Mouse (Mus musculus) thymus, postnatal 0 days (tissue): Measurements from ENCODE around the gene Ddhd1. TPM values are rescaled to one million over a fixed set of nuclear protein-coding genes. Genes with fewer than 3 reads are reported as not detected.
A peak's percentile ranks its signal among the peaks of the same experiment; 100 is the strongest.

Experiments
- DNase-seq: peaks from one replicate; pipeline ENCODE4 v3.0.0-alpha.2; 2015; ENCODE audit warnings: low spot score
- polyA plus RNA-seq: library from polyadenylated mRNA; unstranded; fragments of >200 nt; fragmentation: Nextera tagmentation; extraction: Ambion mirVana; gene quantifications from 2 replicates; pipeline ENCODE4 v1.2.1, GENCODE M21; 2015

Gene Ddhd1
- polyA plus RNA-seq, 1 experiment from 2014 or later: 9.5 TPM

- no peak for DNase-seq
Observed at GRCm38 (mm10) chr14:45647175-45647574, 10.8 kb downstream of the Ddhd1 start.

- no peak for DNase-seq
Observed at GRCm38 (mm10) chr14:45644786-45645185, 13.2 kb downstream of the Ddhd1 start.

DNA sequence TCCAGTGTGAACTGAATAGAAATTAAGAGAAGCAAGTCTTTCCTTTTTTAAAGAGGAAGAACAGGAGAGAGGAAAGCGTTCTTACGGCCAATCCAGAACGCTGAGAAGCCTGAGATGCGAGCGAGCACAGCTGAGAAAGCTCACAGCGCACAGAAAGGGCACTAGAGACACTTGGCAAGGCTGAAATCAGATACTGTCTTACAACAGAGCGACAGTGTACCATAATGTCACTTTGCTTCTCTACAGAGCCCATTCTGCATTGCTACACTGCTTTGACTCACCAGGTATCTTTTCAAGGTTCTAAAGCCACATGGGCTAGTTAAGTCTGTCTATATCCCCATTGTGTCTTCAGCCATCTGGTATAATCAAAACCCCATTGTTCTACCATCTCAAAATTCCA, 13.7 kb downstream of the Ddhd1 start:
- DNase-seq: no peak

- DNase-seq: no peak
Observed at GRCm38 (mm10) chr14:45643461-45643860, 14.5 kb downstream of the Ddhd1 start.

DNA sequence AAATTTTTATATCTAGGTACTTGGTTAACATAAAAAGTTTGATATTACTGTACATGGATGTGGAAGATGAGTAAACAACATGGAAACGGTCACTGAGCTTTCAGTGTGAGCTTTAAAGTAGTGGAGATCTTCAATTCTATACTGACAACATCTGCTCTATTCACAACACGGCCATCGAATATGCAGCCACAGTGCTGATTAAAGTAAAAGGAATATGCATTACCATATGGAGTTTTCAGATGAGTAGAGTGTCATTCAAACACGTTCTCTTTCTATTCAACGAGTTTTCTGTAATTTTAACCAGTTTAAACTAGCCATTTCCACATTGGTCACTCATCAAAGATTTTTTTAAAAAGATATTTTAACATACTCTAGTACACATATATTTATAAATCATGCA, 15.1 kb downstream of the Ddhd1 start:
- DNase-seq: no peak

GRCm38 (mm10) chr14:45642217-45642616, 15.7 kb downstream of the Ddhd1 start:
- DNase-seq: no peak

GRCm38 (mm10) chr14:45638717-45639116, 19.2 kb downstream of the Ddhd1 start:
- DNase-seq: no peak

GRCm38 (mm10) chr14:45635496-45635895, 22.4 kb downstream of the Ddhd1 start:
- DNase-seq: no peak

- DNase-seq: no peak
Observed at GRCm38 (mm10) chr14:45632756-45633537, 25.0 kb downstream of the Ddhd1 start.

DNA sequence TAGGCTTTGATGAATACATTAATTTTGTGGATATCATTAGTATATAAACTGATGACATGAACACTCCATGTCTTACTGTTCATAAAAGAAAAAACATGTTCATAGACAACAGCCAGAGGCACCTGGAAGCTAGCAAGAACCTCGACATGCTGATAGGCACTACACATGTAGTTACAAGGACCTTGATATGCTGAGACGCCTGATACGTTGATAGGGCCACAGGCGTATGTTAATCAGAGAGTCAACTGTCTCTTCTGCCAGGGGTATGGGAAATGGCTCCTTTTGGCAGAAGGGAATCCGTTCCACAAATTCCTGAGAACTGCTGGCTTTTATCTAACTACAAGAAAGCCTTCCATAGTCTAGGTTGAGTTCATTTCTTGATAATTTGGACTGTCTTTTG, 27.4 kb downstream of the Ddhd1 start:
- no peak for DNase-seq

DNA sequence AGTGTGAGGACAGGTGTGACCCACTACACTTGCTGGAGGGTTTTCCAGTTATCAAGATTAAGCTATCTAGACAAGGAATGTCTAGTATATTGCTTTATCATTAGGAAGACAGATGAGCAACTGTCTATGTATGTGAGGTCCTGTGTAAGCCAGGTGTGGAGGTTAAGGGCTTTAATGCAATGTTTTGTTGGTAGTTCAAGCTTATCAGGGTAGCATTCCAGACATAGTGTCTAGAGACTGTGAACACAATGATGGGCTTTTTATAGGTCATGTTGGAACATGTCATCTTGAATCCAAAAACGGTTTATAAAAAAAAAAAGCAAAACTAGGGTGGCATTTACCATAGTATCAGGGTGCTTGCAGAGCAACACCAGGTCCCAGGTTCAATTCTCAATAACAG, 28.0 kb downstream of the Ddhd1 start:
- no peak for DNase-seq

GRCm38 (mm10) chr14:45618351-45618750, 39.6 kb downstream of the Ddhd1 start:
- DNase-seq: no peak

DNA sequence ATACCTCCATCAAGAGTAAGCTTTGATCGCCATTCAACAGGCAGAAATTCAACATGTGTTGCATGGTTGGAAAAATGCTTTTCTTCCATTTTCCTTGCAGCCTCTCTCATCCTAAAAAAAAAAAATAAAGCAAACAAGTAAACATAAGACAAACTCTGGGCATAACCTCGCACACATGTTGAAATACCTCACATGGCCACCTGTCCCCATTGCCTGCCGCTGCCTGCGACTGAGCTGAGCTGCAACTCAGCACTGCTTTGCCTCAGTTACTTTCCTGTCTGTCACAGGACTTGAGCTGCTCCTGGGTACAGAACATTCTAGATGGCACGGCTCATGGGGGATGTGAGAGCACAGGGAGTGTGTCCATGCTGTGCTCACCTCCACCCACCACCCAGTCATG, 41.4 kb downstream of the Ddhd1 start:
- no peak for DNase-seq

DNA sequence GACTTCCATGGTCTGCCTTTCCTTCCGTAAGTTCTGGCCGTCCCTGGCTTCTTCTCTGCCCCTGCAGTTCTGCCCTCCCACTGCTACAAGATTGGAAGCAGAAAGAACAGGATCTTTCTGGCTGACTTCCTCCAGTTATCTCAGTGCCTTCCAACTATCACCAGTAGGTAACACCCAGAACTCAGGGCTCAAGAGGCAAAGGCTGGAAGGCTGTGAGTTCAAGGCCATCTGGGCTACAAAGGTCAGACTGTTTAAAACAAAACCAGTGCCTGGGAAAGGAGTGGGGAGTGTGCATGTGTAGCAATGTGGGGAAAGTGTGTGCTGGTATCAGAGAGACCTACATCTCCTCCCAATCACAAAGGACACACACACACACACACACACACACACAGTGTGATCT, 42.2 kb downstream of the Ddhd1 start:
- no peak for DNase-seq

DNA sequence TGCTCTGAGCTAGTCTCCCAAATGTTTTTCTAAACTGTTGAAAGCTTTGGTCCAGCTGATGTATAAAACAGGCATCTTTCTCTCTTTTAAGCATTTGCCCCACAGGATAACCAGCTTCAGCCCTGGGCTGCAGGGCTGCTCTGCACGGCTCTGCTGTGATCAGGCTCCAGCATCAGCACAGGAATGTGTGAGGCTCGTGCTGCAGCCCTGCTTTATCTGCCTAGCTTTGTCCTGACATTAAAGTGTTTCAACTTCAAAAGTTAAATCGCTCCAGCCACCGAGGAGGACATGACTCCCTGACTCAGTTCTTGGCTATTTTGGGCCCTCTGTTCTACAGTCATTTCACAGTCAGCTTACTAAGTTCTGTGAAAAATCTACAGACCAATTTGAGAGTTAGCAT, 43.1 kb downstream of the Ddhd1 start:
- no peak for DNase-seq

DNA sequence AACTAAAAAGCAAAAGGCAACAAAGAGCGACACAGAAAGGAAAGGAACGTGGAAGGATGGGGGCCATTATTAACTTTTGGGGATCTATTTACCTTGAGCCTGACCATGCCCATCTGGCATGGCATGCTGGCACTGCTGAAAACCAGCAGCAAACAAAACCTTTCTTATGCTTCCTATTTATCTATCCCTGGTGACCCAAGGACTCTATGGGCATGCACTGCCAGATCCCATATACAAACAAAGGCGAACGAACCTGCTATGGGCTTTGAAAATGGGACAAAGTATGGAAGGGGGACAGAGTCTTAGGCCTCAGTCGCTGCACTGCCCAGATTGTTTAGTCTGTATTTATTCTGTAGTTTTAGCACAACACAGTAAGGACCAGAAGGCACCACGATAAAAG, 43.5 kb downstream of the Ddhd1 start:
- no peak for DNase-seq

DNA sequence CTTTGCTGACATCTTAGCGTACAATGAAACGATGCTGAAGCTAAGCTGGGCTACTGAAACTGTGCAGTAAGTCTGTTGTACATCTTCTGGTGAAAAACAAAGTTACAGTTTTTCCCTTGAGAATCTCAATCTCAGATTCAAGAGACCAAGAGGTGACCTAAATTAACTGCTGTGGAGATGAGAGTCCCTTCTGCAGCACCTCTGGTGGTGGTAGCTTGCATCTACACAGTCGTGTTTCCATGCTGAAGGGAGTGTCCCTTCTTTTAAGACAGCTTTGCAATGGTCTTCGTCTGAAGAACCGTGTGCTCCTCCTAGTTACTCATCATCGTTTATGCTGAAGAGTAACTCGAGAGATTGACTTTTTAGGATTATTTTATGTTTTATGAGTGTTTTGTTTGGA, 46.3 kb downstream of the Ddhd1 start:
- peak; percentile 8 for DNase-seq

DNA sequence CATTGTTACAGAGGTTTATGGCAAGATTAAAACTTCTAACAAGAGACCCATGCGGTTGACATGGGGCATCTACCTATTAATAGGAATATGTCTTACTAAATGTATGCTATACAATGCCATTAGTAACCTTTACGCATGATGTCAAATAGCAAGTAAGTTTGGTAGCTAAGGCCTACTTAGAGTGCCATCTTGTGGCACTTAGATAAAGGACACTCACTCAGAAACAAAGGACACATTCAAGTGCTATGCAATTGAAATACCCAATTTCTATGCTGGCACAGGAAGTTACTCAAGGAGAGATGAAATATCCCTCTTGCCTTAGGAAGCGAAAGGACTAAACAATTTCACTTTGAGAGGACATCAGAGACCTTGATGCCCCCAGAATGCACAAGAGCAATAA, 55.9 kb downstream of the Ddhd1 start:
- DNase-seq: peak; percentile 37

DNA sequence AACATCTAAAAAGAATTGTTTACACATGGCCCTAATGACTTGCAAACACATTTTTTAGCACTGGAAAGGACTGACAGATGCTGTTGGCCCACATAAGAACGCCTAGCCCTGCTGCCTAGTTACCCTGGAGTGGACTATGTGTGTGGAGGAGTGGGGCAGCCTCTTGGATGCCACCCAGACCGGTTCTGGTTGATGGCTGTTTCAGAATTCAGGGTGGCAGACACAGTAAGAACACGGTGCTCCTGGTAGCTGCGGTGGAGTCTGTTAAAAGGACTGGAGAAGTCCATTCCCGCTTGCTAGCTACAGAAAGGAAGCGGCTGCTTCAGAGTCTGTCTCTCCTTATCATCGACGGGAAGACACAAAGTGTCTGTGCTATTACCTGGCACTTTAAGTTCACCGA, 57.4 kb downstream of the Ddhd1 start:
- no peak for DNase-seq

- no peak for DNase-seq
Observed at GRCm38 (mm10) chr14:45597855-45598254, 60.1 kb downstream of the Ddhd1 start.

DNA sequence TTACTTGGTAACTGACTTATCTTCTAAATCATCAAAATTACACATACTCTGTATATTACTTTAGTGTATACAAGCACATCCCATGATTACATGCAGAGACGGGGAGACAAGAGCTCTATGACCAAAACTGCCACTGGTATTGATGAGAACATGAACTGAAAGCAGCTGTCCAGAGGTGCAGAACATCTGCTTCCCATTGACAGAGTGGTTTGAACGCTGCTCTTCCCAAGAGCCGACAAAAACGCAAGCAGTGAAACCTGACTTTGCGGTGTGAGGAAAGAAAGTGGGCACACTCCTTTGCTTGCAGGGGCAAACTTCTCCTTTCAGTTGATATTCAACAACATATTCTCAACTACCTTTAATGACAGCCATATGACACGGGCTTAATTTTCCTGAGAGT, 64.7 kb downstream of the Ddhd1 start:
- DNase-seq: no peak

DNA sequence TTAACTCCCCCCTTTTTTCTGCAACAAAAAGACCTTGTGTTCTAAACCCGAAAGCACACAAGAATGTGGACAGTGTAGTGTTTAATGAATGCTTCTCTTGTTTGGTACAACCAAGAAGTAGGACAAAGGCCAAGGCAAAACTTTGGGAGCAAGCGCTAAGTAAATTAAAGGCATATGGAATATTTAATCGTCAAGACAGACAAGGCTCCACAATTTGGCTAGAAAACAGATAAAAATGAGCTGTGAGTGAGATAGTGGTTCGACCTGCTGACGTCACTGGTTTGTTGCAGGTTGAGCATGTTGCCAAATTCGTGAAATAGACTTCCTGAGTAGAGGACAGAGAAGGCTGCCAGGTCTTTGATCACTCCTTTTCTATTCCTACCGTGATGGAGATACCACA, 69.5 kb downstream of the Ddhd1 start:
- no peak for DNase-seq

- no peak for DNase-seq
Observed at GRCm38 (mm10) chr14:45587536-45587935, 70.4 kb downstream of the Ddhd1 start.
